Mouse (Mus musculus): ENCODE measurements around the gene Mapk1ip1. TPM values are rescaled to one million over a fixed set of nuclear protein-coding genes. Genes with fewer than 3 reads are reported as not detected.

The Mapk1ip1 gene
- polyA plus RNA-seq (2016; fragmentation: Nextera tagmentation; extraction: Ambion mirVana) = 11.6 and 13.6 TPM in 2 replicates

GRCm38 (mm10) chr7:138845544-138846391, at the start of gene Mapk1ip1, which contains the start of gene Ppp2r2d:
TSS of gene Mapk1ip1 (minus strand) at chr7:138846273.
TSS of gene Ppp2r2d (plus strand) at chr7:138846079.
- under 1% methylated on average over 49 of the region's 51 CpGs for WGBS

DNA sequence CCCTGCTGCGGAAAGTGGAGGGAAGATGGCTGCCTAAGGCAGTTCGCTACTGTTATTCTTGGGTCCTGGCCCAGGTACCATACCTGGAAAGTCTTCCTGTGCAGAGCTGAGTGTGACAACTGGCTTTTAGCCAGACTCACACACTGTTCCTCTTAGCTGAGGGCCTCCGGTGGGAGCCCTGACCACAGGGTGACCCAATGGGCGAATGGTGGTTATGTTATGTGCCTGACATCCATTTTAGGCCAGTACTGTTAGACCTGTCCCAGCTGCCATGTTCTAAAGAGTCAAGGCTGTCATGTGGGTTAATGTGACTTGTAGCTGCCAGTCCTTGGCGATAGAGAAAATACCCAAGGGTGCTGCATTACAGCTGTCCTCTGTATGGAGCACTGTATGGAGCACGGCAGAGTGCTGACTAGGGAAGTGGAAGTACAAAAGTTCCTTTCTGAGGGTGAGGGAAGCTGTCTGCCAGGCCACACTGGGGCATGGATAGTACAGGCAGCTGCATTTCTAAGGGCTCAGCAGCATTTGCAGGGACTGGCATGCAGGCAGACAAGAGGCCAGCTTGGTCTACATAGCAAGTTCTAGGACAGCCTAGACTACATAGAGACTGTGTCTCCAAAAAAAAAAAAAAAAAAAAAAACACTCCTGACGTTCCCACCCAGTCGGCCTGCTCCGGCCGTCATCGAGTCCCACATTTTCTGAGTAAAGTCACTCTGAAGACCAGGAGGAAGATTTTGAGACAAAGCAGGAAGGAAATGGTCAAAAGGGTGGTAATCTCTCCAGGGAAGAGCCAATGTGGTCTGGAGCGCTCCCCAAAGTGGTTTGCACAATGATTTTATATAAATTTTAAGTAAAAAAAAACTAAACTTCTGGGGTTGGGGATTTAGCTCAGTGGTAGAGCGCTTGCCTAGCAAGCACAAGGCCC, 39.6 kb upstream of the Mapk1ip1 start:
- H3K27me3 ChIP-seq = no peaks in the 10 kb centered on the region
- no peak overlapping the region for H3K4me2 ChIP-seq
- no peak for ATAC-seq (ENCODE audit: insufficient number of reproducible peaks, insufficient read depth, low FRiP score, low TSS enrichment, low read depth)
- 91% methylated on average over 13 of the region's 13 CpGs for WGBS
- H3K4me3 ChIP-seq (replicated peaks) = no peak overlapping the region
- peaks cover 61% of the 10 kb centered on the region for H3K36me3 ChIP-seq
- H3K27ac ChIP-seq = no peak overlapping the region
- no peaks in the 10 kb centered on the region for H3K9me3 ChIP-seq
- no peaks in the 10 kb centered on the region for H3K4me1 ChIP-seq (replicated peaks)
- H3K9ac ChIP-seq (replicated peaks) = no peak overlapping the region

More at GRCm38 (mm10) chr7:138845544-138846391, at the start of gene Mapk1ip1, which contains the start of gene Ppp2r2d:
- H3K9ac ChIP-seq (replicated peaks) = peak within 1 kb of the TSS; percentile 95
- no peaks in the 10 kb centered on the region for H3K27me3 ChIP-seq
- H3K36me3 ChIP-seq = peaks cover 21% of the 10 kb centered on the region; the same call in 1 of the 2 replicates
- H3K9me3 ChIP-seq = no peaks in the 10 kb centered on the region
- peak within 1 kb of the TSS; percentile 100 for H3K4me3 ChIP-seq (replicated peaks)
- peak within 1 kb of the TSS; percentile 93 for H3K27ac ChIP-seq
- peak; percentile 90 for ATAC-seq (ENCODE audit: insufficient number of reproducible peaks, insufficient read depth, low FRiP score, low TSS enrichment, low read depth)
- H3K4me2 ChIP-seq = peak within 1 kb of the TSS; percentile 87
- peaks cover 30% of the 10 kb centered on the region for H3K4me1 ChIP-seq (replicated peaks)

DNA sequence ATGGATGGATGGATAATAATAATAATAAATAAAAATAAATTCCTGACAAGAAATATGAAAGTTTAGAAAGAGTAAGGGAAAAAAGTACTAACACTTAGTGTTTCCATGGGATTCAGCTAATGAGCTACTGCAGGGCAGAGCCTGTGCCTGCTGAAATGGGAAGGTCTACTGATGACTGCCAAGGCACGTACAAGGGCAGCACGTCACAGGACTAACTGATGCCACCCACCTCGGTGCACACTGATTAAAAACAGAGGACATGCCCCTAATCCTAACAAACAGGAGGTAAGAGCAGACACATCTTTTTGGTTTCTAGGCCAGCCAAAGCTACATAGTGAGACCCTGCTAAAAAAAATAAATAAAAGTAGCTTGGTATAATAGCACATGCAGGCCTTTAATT, 37.7 kb upstream of the Mapk1ip1 start:
- no peaks in the 10 kb centered on the region for H3K27me3 ChIP-seq
- H3K27ac ChIP-seq = no peak overlapping the region
- no peak overlapping the region for H3K9ac ChIP-seq (replicated peaks)
- peaks cover 79% of the 10 kb centered on the region for H3K36me3 ChIP-seq
- no peak overlapping the region for H3K4me2 ChIP-seq
- no peak for ATAC-seq (ENCODE audit: insufficient number of reproducible peaks, insufficient read depth, low FRiP score, low TSS enrichment, low read depth)
- H3K4me3 ChIP-seq (replicated peaks) = no peak overlapping the region
- no peaks in the 10 kb centered on the region for H3K4me1 ChIP-seq (replicated peaks)
- no peaks in the 10 kb centered on the region for H3K9me3 ChIP-seq
- WGBS = 85% methylated on average over 3 of the region's 3 CpGs

GRCm38 (mm10) chr7:138875031-138875430, 29.0 kb upstream of the Mapk1ip1 start:
- Histone ChIP-seq H3K36me3 (peaks cover 98% of the 10 kb centered on the region), H3K4me3 (replicated peaks) (no peak overlapping the region), H3K9ac (replicated peaks) (no peak overlapping the region), H3K4me1 (replicated peaks) (no peaks in the 10 kb centered on the region), H3K27ac (no peak overlapping the region), H3K27me3 (no peaks in the 10 kb centered on the region), H3K4me2 (no peak overlapping the region), H3K9me3 (no peaks in the 10 kb centered on the region)
- 91% methylated on average over 3 of the region's 3 CpGs for WGBS
- no peak for ATAC-seq (ENCODE audit: insufficient number of reproducible peaks, insufficient read depth, low FRiP score, low TSS enrichment, low read depth)

DNA sequence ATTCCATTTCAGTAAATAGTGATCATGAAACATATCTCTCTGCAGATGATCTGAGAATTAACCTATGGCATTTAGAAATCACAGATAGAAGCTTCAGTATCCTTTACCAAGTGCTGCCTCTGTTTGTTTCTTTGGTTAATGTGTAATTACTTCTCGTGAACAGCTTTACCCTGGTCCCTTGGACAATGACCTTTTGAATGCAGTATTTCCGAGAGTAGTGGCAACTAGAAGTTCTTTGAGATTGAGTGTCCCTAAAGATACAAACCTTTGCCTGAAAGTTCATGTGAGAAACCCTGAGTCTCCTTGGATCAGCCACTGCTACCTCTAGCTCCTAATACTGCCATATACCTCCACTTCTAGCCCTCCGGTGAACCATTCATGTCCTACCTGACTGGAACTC, 26.9 kb upstream of the Mapk1ip1 start:
- 93% methylated on average over 3 of the region's 3 CpGs for WGBS

GRCm38 (mm10) chr7:138868316-138868715, 22.2 kb upstream of the Mapk1ip1 start:
- 89% methylated on average over 4 of the region's 4 CpGs for WGBS
- Histone ChIP-seq H3K27ac (no peak overlapping the region), H3K4me2 (no peak overlapping the region), H3K4me1 (replicated peaks) (peaks cover 14% of the 10 kb centered on the region), H3K9ac (replicated peaks) (no peak overlapping the region), H3K4me3 (replicated peaks) (no peak overlapping the region), H3K36me3 (peaks cover 62% of the 10 kb centered on the region), H3K27me3 (no peaks in the 10 kb centered on the region), H3K9me3 (no peaks in the 10 kb centered on the region)
- ATAC-seq (ENCODE audit: insufficient number of reproducible peaks, insufficient read depth, low FRiP score, low TSS enrichment, low read depth) = no peak

More for the DNA sequence above, 26.9 kb upstream of the Mapk1ip1 start:
- Histone ChIP-seq H3K4me2 (no peak overlapping the region), H3K27me3 (no peaks in the 10 kb centered on the region), H3K27ac (no peak overlapping the region), H3K36me3 (peaks cover 97% of the 10 kb centered on the region), H3K9me3 (no peaks in the 10 kb centered on the region), H3K4me1 (replicated peaks) (no peaks in the 10 kb centered on the region), H3K9ac (replicated peaks) (no peak overlapping the region), H3K4me3 (replicated peaks) (no peak overlapping the region)
- no peak for ATAC-seq (ENCODE audit: insufficient number of reproducible peaks, insufficient read depth, low FRiP score, low TSS enrichment, low read depth)

DNA sequence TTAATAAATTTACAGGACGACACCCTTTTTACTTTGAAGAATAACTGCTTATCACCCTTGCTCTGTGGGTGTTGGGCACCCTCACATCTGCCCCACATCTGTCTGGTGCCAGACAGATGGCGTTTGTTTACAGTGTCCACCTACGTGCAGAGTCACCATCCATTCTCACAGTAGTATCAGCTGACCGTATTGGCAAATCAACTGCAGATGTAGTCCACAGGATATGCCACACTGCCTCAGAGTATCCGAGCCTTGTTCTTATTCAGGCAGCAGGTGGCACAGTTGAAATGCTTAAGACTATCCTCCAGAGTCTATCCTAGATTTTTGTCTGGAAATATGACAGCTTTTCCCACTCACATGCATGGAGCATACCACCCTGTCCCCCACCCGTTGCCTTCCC, 21.2 kb upstream of the Mapk1ip1 start:
- H3K27me3 ChIP-seq = no peaks in the 10 kb centered on the region
- H3K9me3 ChIP-seq = no peaks in the 10 kb centered on the region
- 45% methylated on average over 6 of the region's 6 CpGs for WGBS
- no peak overlapping the region for H3K4me3 ChIP-seq (replicated peaks)
- H3K4me2 ChIP-seq = no peak overlapping the region
- no peak overlapping the region for H3K27ac ChIP-seq
- peaks cover 19% of the 10 kb centered on the region for H3K4me1 ChIP-seq (replicated peaks)
- H3K9ac ChIP-seq (replicated peaks) = no peak overlapping the region
- ATAC-seq (ENCODE audit: insufficient number of reproducible peaks, insufficient read depth, low FRiP score, low TSS enrichment, low read depth) = no peak
- peaks cover 52% of the 10 kb centered on the region for H3K36me3 ChIP-seq

GRCm38 (mm10) chr7:138864776-138865175, 18.7 kb upstream of the Mapk1ip1 start:
- WGBS = 96% methylated on average over 1 of the region's 1 CpGs
- Histone ChIP-seq H3K36me3 (peaks cover 38% of the 10 kb centered on the region), H3K4me3 (replicated peaks) (no peak overlapping the region), H3K27ac (no peak overlapping the region), H3K9ac (replicated peaks) (no peak overlapping the region), H3K9me3 (no peaks in the 10 kb centered on the region), H3K27me3 (no peaks in the 10 kb centered on the region), H3K4me2 (no peak overlapping the region), H3K4me1 (replicated peaks) (peaks cover 19% of the 10 kb centered on the region)
- no peak for ATAC-seq (ENCODE audit: insufficient number of reproducible peaks, insufficient read depth, low FRiP score, low TSS enrichment, low read depth)

DNA sequence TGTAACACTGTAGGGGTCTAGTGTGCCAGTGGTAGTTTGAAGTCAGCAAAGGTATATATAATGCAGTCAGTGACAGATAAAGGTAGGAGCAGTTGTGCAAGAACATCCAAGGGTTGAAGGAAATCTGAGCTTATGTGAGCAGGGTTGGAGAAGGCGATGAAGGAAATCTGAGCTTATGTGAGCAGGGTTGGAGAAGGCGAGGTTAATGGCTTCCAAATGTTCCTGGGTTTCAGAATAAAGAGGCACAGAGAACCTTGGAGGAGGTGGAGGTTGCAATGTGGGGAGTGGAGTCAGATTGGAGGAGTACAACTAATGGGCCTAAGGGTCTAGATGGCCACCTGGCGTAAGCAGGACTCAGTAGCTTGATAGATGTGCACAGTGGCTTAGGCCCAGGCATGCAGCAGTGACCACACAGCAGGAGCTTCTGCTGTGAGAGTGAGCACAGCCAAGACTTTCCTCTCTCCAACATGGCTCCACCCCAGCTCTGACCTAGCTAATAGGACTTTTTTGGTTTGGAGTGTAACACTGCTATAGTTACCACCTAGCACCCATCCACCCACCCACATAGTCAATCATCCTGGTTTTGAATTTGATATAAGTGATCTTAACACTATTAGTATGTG, 18.0 kb upstream of the Mapk1ip1 start:
- H3K9me3 ChIP-seq = no peaks in the 10 kb centered on the region
- ATAC-seq (ENCODE audit: insufficient number of reproducible peaks, insufficient read depth, low FRiP score, low TSS enrichment, low read depth) = no peak
- H3K27ac ChIP-seq = peak overlapping the region; percentile 62
- H3K9ac ChIP-seq (replicated peaks) = no peak overlapping the region
- 28% methylated on average over 3 of the region's 3 CpGs for WGBS
- H3K36me3 ChIP-seq = peaks cover 34% of the 10 kb centered on the region
- H3K4me1 ChIP-seq (replicated peaks) = peaks cover 19% of the 10 kb centered on the region
- no peaks in the 10 kb centered on the region for H3K27me3 ChIP-seq
- no peak overlapping the region for H3K4me3 ChIP-seq (replicated peaks)
- no peak overlapping the region for H3K4me2 ChIP-seq

DNA sequence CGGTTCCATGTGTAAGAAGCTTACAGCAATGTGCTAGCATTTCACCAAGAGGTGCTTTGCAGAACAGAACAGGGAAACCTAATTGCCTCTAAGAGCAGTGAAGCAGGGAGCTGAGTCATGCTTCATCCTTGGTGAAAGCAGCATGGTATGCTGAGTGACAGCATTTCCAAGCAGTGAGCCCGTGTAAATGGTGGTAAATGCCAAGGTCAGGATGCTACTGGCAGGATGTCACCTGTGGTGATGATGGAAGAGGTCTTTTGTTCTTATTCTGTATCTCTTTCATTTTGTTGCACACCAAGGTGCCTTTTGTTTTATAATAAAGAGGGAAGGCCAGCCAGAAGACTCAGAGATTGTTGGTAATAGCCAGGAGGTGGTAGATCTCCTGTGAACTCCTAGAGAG, 10.6 kb upstream of the Mapk1ip1 start:
- Histone ChIP-seq H3K27me3 (no peaks in the 10 kb centered on the region), H3K9me3 (no peaks in the 10 kb centered on the region), H3K27ac (no peak overlapping the region), H3K4me2 (no peak overlapping the region), H3K36me3 (peaks cover 66% of the 10 kb centered on the region), H3K4me1 (replicated peaks) (no peaks in the 10 kb centered on the region), H3K9ac (replicated peaks) (no peak overlapping the region), H3K4me3 (replicated peaks) (no peak overlapping the region)
- ATAC-seq (ENCODE audit: insufficient number of reproducible peaks, insufficient read depth, low FRiP score, low TSS enrichment, low read depth) = no peak
- WGBS = 75% methylated on average over 2 of the region's 2 CpGs

GRCm38 (mm10) chr7:138854201-138854600, 8.1 kb upstream of the Mapk1ip1 start:
- Histone ChIP-seq H3K4me1 (replicated peaks) (no peaks in the 10 kb centered on the region), H3K27ac (no peak overlapping the region), H3K36me3 (peaks cover 70% of the 10 kb centered on the region), H3K4me3 (replicated peaks) (no peak overlapping the region), H3K9me3 (no peaks in the 10 kb centered on the region), H3K9ac (replicated peaks) (no peak overlapping the region), H3K27me3 (no peaks in the 10 kb centered on the region), H3K4me2 (no peak overlapping the region)
- WGBS = 97% methylated on average over 2 of the region's 2 CpGs
- no peak for ATAC-seq (ENCODE audit: insufficient number of reproducible peaks, insufficient read depth, low FRiP score, low TSS enrichment, low read depth)
